Mouse (Mus musculus): ENCODE results near the gene Arfgap1.

Gene Arfgap1

GRCm38 (mm10) chr2:180985635-180986034, 18.6 kb downstream of the Arfgap1 start:
- no peak for DNase-seq (ENCODE audit: low read depth, low spot score)

DNA sequence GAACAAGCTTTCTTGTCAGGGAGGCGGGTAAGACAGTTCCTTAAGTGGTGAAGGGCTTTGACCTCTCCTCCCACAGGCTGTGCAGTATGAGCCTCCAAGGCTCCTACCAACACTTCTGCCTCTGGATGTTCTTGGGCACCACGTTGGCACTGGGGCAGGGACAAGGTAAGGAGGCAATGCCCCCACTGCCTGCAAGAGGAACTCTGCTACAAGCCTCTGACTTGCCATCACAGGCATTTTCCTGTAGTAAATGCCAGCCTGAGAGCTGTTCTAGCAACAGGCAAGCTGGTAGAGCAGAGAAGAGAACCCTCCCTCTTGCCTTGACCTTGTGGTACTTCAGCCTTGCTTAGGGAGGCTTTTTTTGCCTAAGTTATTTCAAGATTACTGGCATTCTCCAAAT, 19.4 kb downstream of the Arfgap1 start, which contains the start of gene Col20a1:
Gene Col20a1 (plus strand): TSS at position 87 of the 400 bp plus-strand sequence.
- DNase-seq (ENCODE audit: low read depth, low spot score), result no peak

DNA sequence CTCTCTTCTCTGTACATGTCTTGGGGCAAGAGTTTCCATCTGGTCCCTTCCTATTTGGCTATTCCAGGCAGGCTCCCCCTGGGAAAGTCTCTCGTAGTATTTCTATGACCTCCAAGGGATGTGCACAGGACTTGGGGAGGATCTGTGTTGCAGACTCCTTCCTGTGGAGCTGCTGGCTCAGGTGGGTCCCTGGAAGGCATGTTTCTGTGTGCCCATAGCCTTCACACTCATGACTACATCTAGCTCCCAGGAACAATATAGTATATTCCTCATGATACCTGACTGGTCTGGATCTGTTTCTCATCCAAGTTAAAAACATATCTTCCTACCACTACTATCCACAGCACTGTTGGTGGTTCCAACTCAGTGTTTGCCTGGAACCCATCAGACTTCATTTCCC, 20.0 kb downstream of the Arfgap1 start:
- no peak for DNase-seq (ENCODE audit: low read depth, low spot score)

GRCm38 (mm10) chr2:180987432-180988030, 20.5 kb downstream of the Arfgap1 start:
- DNase-seq (ENCODE audit: low read depth, low spot score), result peak; percentile 62

DNA sequence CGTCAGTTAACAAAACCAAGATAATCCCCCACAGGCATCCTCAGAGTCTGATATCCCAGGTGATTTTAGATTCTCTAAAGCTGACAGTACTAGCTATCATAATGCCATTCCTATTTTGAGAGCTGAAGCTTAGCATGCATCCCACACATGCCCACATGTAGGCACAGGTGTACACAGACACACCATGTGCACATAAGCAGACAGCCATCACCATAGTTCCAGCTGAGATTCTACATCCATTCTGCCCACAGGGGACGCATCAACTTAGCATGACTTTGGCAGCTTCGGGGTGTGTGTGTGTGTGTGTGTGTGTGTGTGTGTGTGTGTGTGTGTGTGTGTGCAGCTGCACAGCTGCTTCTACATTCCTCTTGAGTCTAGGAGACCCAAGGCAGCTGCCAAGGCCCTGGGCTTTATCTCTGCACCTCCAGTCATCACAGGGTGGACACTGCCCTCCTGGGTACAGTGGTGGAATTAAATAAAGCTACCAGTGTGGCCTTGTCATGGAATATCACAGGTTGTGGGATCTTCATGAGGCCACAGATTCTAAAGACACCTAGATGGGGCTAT, 21.4 kb downstream of the Arfgap1 start:
- DNase-seq (ENCODE audit: low read depth, low spot score), result no peak

GRCm38 (mm10) chr2:180988948-180989347, 21.9 kb downstream of the Arfgap1 start:
- DNase-seq (ENCODE audit: low read depth, low spot score), result no peak

DNA sequence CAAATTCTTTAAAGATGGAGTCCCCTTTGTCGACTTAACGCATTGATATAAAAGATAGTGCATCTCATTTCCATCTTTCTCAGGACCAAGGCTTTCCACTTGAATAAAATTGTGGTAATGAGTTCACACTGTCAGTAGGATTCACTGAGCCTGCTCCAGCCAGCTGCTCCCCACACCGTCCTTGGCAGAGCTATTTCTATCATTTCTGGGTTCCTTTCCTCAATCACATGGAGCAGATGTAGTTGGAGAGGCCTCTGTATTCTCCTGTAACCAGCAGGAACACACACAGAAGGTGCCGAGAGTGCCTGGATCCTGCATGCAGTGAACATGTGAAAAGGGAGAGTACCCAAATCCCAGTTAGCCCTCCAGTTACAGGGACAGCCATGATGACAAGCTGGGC, 23.3 kb downstream of the Arfgap1 start:
- DNase-seq (ENCODE audit: low read depth, low spot score), result no peak

GRCm38 (mm10) chr2:180994360-180994759, 27.3 kb downstream of the Arfgap1 start:
- no peak for DNase-seq (ENCODE audit: low read depth, low spot score)

DNA sequence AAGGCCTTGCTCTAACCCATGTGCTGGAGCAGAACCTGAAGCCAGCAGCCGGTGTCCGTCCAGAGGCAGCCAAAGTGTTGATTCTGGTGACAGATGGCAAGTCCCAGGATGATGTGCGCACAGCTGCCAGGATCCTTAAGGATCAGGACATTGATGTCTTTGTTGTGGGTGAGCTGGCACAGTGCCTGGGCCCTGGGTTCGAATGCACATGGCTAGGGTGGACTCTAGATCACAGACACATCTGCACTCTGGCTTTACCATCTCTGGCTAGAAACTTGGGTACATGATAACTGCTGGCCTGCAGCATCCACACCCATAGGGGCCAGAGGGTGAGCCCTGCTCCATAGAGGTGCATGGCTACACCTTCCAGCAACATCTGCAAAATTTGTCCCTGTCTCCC, 28.4 kb downstream of the Arfgap1 start:
- no peak for DNase-seq (ENCODE audit: low read depth, low spot score)

- peak; percentile 63 for DNase-seq (ENCODE audit: low read depth, low spot score)
Observed at GRCm38 (mm10) chr2:180996436-180996835, 29.4 kb downstream of the Arfgap1 start.

DNA sequence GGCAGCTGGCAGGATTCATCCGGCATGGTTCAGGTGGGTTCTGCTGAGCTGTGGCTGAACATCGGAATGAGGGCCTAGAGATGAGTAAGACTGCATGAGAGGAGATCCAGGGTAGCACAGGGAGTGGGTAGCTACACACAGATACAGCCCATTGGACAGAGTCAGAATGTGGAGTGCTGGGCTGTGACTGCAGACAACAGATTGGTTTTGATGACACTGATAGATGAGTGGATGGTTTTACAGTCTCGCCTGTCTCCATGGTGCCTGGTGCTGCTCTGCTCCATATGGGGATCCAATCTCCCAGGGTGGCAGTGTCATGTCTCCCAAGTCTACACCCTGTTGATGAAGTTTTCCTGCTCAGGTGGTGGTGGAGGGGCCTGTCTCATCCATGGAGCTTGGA, 29.9 kb downstream of the Arfgap1 start:
- DNase-seq (ENCODE audit: low read depth, low spot score), result no peak

DNA sequence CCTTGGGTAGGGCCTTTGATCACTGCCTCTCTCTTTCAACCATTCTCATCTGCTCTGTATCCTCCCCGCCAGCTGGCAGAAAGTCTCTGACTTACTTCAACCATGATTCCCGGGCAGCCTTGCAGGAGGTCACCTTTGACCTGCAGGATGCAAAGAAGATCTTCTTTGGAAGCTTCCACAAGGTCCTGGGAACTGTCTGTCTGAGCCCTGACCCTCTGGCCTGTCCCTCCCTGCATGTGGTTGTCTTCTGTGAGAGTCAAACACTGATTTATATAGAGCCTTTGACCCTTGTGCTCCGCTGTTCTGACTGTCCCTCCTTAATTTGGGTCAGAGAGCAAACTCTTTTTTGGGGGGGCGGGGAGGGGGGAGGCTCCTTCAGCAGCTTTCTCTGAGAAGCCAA, 40.0 kb downstream of the Arfgap1 start:
- peak; percentile 23 for DNase-seq (ENCODE audit: low read depth, low spot score)

- no peak for DNase-seq (ENCODE audit: low read depth, low spot score)
Observed at GRCm38 (mm10) chr2:181008339-181008738, 41.3 kb downstream of the Arfgap1 start.

- no peak for DNase-seq (ENCODE audit: low read depth, low spot score)
Observed at GRCm38 (mm10) chr2:181031406-181031934, 64.4 kb downstream of the Arfgap1 start.
